ENCODE assay signal across 16 mouse cellular contexts in genomic region chr17:35587291-35587690, GRCm38 (mm10). TPM values are rescaled to one million over a fixed set of nuclear protein-coding genes. Genes with fewer than 3 reads are reported as not detected.
"Had no signal": no experiment of that assay in that cellular context is flagged by ENCODE, and none has a peak within 500 bp of the region (broad histone marks: within the 10 kb centered on the region; RNA-seq: fewer than 3 reads in every experiment).

No protein-coding gene starts in this region.

- H3K27ac ChIP-seq: kidney, embryonic 15.5 days; limb, embryonic 12.5 days; macrophage; midbrain, embryonic 12.5 days; neural tube, embryonic 15.5 days had no signal

- H3K36me3 ChIP-seq: kidney, embryonic 15.5 days; limb, embryonic 12.5 days; midbrain, embryonic 12.5 days; neural tube, embryonic 15.5 days had no signal

- H3K9ac ChIP-seq: kidney, embryonic 15.5 days; limb, embryonic 12.5 days; midbrain, embryonic 12.5 days; neural tube, embryonic 15.5 days had no signal

- ATAC-seq: hindbrain, embryonic 16.5 days; inflammation-experienced regulatory T-cells, adult 6 months had no signal

- H3K27me3 ChIP-seq: kidney, embryonic 15.5 days; neural tube, embryonic 15.5 days had no signal

- H3K9me3 ChIP-seq: kidney, embryonic 15.5 days; limb, embryonic 12.5 days; neural tube, embryonic 15.5 days had no signal

- H3K4me2 ChIP-seq: kidney, embryonic 15.5 days; limb, embryonic 12.5 days; midbrain, embryonic 12.5 days; neural tube, embryonic 15.5 days had no signal

- H3K4me1 ChIP-seq: limb, embryonic 12.5 days had no signal

- H3K4me3 ChIP-seq: kidney, embryonic 15.5 days; limb, embryonic 12.5 days; midbrain, embryonic 12.5 days; myocyte; neural tube, embryonic 15.5 days had no signal

- DNase-seq: kidney, adult 2 months; kidney, postnatal 25 days; liver; spleen, adult 18-20 months; thymus, postnatal 4 days had no signal

RNA-seq across cellular contexts. Expression of gene Sfta2, which starts 14.1 kb away (rescaled TPM):
- polyA plus RNA-seq: hindbrain, embryonic 16.5 days; inflammation-experienced regulatory T-cells, adult 6 months; limb, embryonic 12.5 days; liver, embryonic 16.5 days; macrophage; midbrain, embryonic 12.5 days; myocyte; neural tube, embryonic 11.5 days; neural tube, embryonic 15.5 days had no signal

RNA-seq across cellular contexts. Expression of gene 2300002M23Rik, which starts 20.0 kb away (rescaled TPM):
- polyA plus RNA-seq: inflammation-experienced regulatory T-cells, adult 6 months; kidney, embryonic 15.5 days; limb, embryonic 12.5 days; liver, embryonic 16.5 days; macrophage; midbrain, embryonic 12.5 days; myocyte; neural tube, embryonic 11.5 days; neural tube, embryonic 15.5 days; stomach, embryonic 14.5 days had no signal

RNA-seq across cellular contexts. Expression of gene Cdsn, which starts 35.4 kb away (rescaled TPM):
- polyA plus RNA-seq: inflammation-experienced regulatory T-cells, adult 6 months; kidney, embryonic 15.5 days; limb, embryonic 12.5 days; macrophage had no signal

RNA-seq across cellular contexts. Expression of gene Gm9573, which starts 39.1 kb away (rescaled TPM):
- polyA plus RNA-seq: hindbrain, embryonic 16.5 days; inflammation-experienced regulatory T-cells, adult 6 months; kidney, adult 2 months; kidney, embryonic 15.5 days; limb, embryonic 12.5 days; liver, embryonic 16.5 days; macrophage; midbrain, embryonic 12.5 days; myocyte; neural tube, embryonic 11.5 days; neural tube, embryonic 15.5 days; stomach, embryonic 14.5 days had no signal

RNA-seq across cellular contexts. Expression of gene Psors1c2, which starts 54.3 kb away (rescaled TPM):
- polyA plus RNA-seq: macrophage had no signal
